Mouse (Mus musculus) heart, adult 2 months (tissue): ENCODE data around the gene Adam15.

ENCODE experiments used
- CTCF ChIP-seq: fragments of 200-600 bp; IDR thresholded peaks from 2 replicates; pipeline ENCODE4 v1.8.1; 2022; ENCODE audit warnings: antibody characterized with exemption, mild to moderate bottlenecking, moderate library complexity
- EP300 ChIP-seq: fragments of 200-500 bp; IDR thresholded peaks from 2 replicates; pipeline ENCODE4 v1.6.1; 2011; ENCODE audit warnings: low read depth, low read length, control low read depth; ENCODE audit not compliant: insufficient read depth
- POLR2A ChIP-seq: fragments of 200-500 bp; IDR thresholded peaks from 2 replicates; pipeline ENCODE4 v1.6.1; 2011; ENCODE audit warnings: mild to moderate bottlenecking, low read depth, low read length, control low read depth; ENCODE audit not compliant: insufficient read depth

- no peak for TF ChIP-seq POLR2A
- TF ChIP-seq CTCF = no peak
- TF ChIP-seq EP300 = no peak
Measured at GRCm38 (mm10) chr3:89343279-89343678, 6.5 kb downstream of the Adam15 start.
